Mouse (Mus musculus) cerebellum, postnatal 25 days (tissue): ENCODE measurements at regions not wholly inside any gene's neighbourhood (a gene's known extent, or its start where the extent isn't known, plus 50 kb on each side); places are given as distances from the start of the nearest gene placed in this dataset.
A peak's percentile ranks its signal among the peaks of the same experiment; 100 is the strongest.
"Not testable (repeated sequence)": the region's sequence is repeated elsewhere in the genome, so short reads cannot be mapped to it uniquely, and the experiment has no call there.

Experiments used
- DNase-seq, 2 experiments: peaks; one replicate each; pipeline ENCODE4 v3.0.0; 2021; ENCODE audit warnings: mixed read lengths in 2 of 2

GRCm38 (mm10) chr13:50092537-50092936 lies 157.6 kb downstream of the Gm906 start:
- DNase-seq: no peak

DNA sequence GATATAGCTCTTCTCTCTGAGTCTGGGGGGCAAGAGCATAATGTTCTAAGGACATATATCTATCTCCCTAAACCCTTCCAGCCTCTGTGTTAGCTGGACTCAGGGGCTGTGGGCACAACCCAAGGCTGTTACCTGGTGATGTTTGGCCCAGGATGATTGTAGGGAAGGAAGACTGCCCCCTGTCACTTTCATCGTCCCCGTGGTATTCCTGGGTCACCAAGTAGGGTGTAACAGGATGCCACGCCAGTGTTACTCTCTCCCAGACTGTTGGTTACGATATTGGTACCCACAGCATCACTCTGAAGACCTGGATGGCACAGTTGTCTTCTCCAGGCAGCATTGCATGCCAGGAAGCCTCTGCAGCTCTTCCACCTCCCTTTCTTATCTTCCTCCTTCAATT lies 185.3 kb downstream of the Gm906 start:
- DNase-seq: no peak

- not testable (repeated sequence) for DNase-seq
These were observed 185.7 kb downstream of the Gm906 start for GRCm38 (mm10) chr13:50064365-50064764.

DNA sequence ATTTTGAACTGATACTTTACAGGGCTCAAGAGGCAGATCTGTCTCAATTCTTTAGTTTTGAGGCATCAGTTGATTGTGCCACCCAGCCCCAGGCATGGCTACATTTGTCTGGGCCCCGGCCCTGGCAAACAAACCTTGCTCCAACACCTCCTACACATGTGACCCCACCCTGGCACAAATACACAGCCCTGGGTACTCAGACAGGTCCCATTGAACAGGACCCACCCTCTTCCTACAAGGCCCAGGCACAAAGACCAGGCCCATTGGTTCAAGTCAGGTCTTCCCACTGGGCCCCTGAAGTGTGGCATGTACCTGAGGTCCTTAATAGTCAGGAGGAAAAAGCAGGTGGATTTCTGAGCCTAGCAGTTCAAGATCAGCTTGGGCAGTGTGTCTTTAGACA lies 190.4 kb downstream of the Gm906 start:
- not testable (repeated sequence) for DNase-seq

DNA sequence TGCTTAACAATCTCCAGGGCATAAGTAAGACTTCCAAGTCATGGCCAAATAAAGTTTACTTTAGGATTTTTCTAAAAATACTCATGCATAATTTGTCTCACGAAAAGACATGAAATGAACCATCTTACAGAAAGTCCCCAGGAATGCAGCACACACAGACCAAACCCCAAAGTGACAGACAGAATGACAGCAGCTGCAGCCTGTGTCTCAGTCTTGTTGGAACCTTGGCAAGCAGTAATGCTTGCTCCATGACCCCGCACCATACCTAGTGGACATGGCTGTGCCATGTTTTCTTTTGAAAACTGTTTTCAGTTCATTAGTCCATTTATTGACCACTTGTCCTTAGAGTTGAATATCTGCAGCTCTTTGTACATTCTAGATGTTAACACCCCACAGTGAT lies 191.1 kb downstream of the Gm906 start:
- DNase-seq: not testable (repeated sequence)

DNA sequence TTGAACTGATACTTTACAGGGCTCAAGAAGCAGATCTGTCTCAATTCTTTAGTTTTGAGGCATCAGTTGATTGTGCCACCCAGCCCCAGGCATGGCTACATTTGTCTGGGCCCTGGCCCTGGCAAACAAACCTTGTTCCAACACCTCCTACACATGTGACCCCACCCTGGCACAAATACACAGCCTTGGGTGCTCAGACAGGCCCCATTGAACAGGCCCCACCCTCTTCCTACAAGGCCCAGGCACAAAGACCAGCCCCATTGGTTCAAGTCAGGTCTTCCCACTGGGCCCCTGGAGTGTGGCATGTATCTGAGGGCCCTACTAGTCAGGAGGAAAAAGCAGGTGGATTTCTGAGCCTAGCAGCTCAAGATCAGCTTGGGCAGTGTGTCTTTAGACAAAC lies 198.4 kb downstream of the Gm906 start:
- DNase-seq: not testable (repeated sequence)

- not testable (repeated sequence) for DNase-seq
These were observed 199.0 kb downstream of the Gm906 start for GRCm38 (mm10) chr13:50051110-50051509.

DNA sequence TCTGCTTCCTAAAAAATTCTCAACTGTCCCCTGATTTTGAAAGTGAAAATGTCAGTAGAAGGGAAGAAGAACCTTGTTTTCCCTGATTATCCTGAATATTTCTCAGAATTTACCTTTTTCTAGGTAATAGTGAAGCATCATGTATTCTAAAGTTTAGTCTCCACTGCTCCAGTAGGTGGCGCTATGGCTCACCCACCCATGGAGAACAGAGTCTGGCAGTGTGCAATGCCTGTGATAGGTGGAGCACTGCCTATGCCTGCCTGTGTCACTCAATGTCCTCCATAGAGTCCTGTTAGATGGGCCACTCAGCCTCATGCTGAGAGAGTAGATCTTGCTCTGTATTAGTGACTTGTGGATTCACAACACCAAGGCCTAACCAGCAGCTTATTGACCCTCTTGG lies 218.4 kb downstream of the Gm906 start:
- peak in 1 of 2 experiments; percentile 5 for DNase-seq

DNA sequence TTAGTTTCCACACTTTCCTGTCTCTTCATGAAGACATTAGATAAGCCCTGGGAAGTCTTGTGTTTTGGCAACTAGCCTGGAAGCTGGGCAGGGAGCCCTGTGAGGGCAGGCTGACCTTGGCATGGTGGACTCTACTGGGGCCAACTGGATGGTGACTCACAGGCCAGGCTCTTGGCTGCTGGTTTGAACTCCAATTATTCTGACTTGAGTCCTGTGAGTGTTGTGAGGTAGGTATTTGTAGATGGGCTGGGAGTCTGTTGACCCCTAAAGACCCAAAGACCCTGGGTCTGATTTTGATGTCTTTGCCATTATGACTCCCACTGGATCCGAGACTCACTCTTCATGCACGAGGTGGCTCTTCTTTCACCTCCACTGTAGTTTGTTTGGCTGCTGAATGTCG lies 208.9 kb upstream of the Gm30302 start:
- not testable (repeated sequence) for DNase-seq

GRCm38 (mm10) chr13:49966072-49966471 lies 167.3 kb upstream of the Gm30302 start:
- not testable (repeated sequence) for DNase-seq

- peak; percentile 18 to 23 for DNase-seq
These were observed 159.3 kb upstream of the Gm30302 start for GRCm38 (mm10) chr13:49957993-49958681.

GRCm38 (mm10) chr13:49915781-49916180 lies 117.0 kb upstream of the Gm30302 start:
- DNase-seq: no peak
